Mouse (Mus musculus) forebrain, embryonic 15.5 days (tissue): ENCODE measurements around the gene Leng9. TPM values are rescaled to one million over a fixed set of nuclear protein-coding genes. Genes with fewer than 3 reads are reported as not detected.

Experiments used
- ATAC-seq: fragments of 200-750 bp; cut with Nextera tagmentation; replicated peaks from 2 replicates; pipeline ENCODE4 v1.8.0; 2017; ENCODE audit warnings: mild to moderate bottlenecking, moderate TSS enrichment, moderate library complexity
- H3K27ac ChIP-seq: fragments of 300-500 bp; sonication (generic); replicated peaks from 2 replicates; pipeline ENCODE4 v1.5.1; 2015; ENCODE audit warnings: mild to moderate bottlenecking, inconsistent platforms
- H3K27me3 ChIP-seq: fragments of 300-500 bp; sonication (generic); 2 replicates; pipeline ENCODE4 v1.6.1; 2015; ENCODE audit warnings: inconsistent platforms
- H3K36me3 ChIP-seq: fragments of 300-500 bp; sonication (generic); 2 replicates; pipeline ENCODE4 v1.6.1; 2015; ENCODE audit warnings: mild to moderate bottlenecking, inconsistent platforms
- H3K4me1 ChIP-seq: fragments of 300-500 bp; sonication (generic); 2 replicates; pipeline ENCODE4 v1.6.1; 2015; ENCODE audit warnings: inconsistent platforms
- H3K4me2 ChIP-seq: fragments of 300-500 bp; sonication (generic); replicated peaks from 2 replicates; pipeline ENCODE4 v1.6.1; 2015; ENCODE audit warnings: mild to moderate bottlenecking, inconsistent platforms
- H3K4me3 ChIP-seq: fragments of 300-500 bp; sonication (generic); 2 replicates; pipeline ENCODE4 v1.5.1; 2015; ENCODE audit warnings: mild to moderate bottlenecking, inconsistent platforms
- H3K9ac ChIP-seq: fragments of 300-500 bp; sonication (generic); replicated peaks from 2 replicates; pipeline ENCODE4 v1.6.1; 2015; ENCODE audit warnings: mild to moderate bottlenecking, inconsistent platforms
- H3K9me3 ChIP-seq: fragments of 300-500 bp; sonication (generic); 2 replicates; pipeline ENCODE4 v1.6.1; 2016; ENCODE audit warnings: inconsistent platforms
- WGBS: fragments of 180-500 bp; shearing (Covaris S2); methylation state at CpG from one replicate; pipeline ENCODE4 v1.1.7; 2015; ENCODE audit warnings: mixed read lengths; 5-methylcytosine and 5-hydroxymethylcytosine counted together
- polyA plus RNA-seq: library from polyadenylated mRNA; unstranded; fragments of >200 nt; fragmentation: Nextera tagmentation; extraction: Ambion mirVana; gene quantifications from 2 replicates; pipeline ENCODE4 v1.2.1, GENCODE M21; 2015

The Leng9 gene
- polyA plus RNA-seq, 1 experiment from 2014 or later: 4.8 TPM

DNA sequence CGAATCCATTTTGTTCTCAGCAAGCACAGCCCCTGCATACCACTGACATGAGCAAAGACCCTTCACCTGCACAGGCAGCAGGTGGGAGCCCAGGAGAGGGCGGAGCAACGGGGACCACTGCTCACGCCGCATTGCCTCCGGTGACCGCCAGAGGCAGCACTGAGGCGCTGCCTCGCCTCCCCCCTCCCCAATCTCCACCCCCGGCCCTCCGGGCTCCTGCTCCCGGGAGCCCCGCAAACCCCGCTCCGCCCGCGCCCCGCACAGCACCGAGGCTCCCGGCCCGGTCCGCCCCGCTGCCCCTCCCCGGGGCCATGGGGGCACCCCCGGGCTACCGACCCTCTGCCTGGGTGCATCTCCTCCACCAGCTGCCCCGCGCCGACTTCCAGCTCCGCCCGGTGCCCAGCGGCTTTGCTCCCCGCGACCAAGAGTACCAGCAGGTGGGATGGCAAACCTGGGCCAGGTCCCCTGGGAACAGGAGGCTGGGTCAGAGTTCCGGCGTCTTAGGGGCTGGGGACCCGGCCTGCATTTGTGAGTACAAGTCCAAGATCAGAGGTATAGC, 30.8 kb downstream of the Leng9 start, which contains the start of gene Ttyh1:
Gene Ttyh1 (plus strand): TSS at position 65 of the 559 bp plus-strand sequence.
- H3K9me3 ChIP-seq: no peaks in the 10 kb centered on the region
- ATAC-seq: peak; percentile 11; the same call in 1 of the 2 replicates
- H3K27me3 ChIP-seq: no peaks in the 10 kb centered on the region
- peak within 1 kb of the TSS; percentile 91 for H3K27ac ChIP-seq
- under 1% methylated on average over 36 of the region's 37 CpGs for WGBS
- peak within 1 kb of the TSS; percentile 59 for H3K4me2 ChIP-seq
- peak within 1 kb of the TSS; percentile 76 for H3K4me3 ChIP-seq
- peaks cover 52% of the 10 kb centered on the region for H3K4me1 ChIP-seq
- H3K9ac ChIP-seq: peak within 1 kb of the TSS; percentile 90
- H3K36me3 ChIP-seq: no peaks in the 10 kb centered on the region

GRCm38 (mm10) chr7:4117050-4117814, 32.9 kb downstream of the Leng9 start:
- Histone ChIP-seq H3K27me3 (no peaks in the 10 kb centered on the region), H3K27ac (no peak overlapping the region), H3K36me3 (no peaks in the 10 kb centered on the region), H3K4me1 (peaks cover 33% of the 10 kb centered on the region), H3K9me3 (no peaks in the 10 kb centered on the region), H3K4me3 (no peak overlapping the region), H3K4me2 (no peak overlapping the region), H3K9ac (no peak overlapping the region)
- no peak for ATAC-seq
- WGBS: 66% methylated on average over 8 of the region's 8 CpGs

- 28% methylated on average over 3 of the region's 3 CpGs for WGBS
- Histone ChIP-seq H3K27me3 (no peaks in the 10 kb centered on the region), H3K9me3 (no peaks in the 10 kb centered on the region), H3K9ac (no peak overlapping the region), H3K36me3 (no peaks in the 10 kb centered on the region), H3K4me2 (no peak overlapping the region), H3K27ac (0 out of 2 replicates have a peak overlapping the region, but pooled peaks have one; percentile 15), H3K4me1 (peaks cover 3% of the 10 kb centered on the region; the same call in 1 of the 2 replicates), H3K4me3 (no peak overlapping the region)
- ATAC-seq: no peak; the same call in 1 of the 2 replicates
Measured at GRCm38 (mm10) chr7:4111766-4112165, 38.4 kb downstream of the Leng9 start.

GRCm38 (mm10) chr7:4103411-4103810, 46.8 kb downstream of the Leng9 start:
- H3K36me3 ChIP-seq: no peaks in the 10 kb centered on the region
- no peak overlapping the region for H3K27ac ChIP-seq
- no peak; the same call in 1 of the 2 replicates for ATAC-seq
- H3K27me3 ChIP-seq: no peaks in the 10 kb centered on the region
- H3K4me1 ChIP-seq: no peaks in the 10 kb centered on the region
- 13% methylated on average over 4 of the region's 4 CpGs for WGBS
- no peak overlapping the region for H3K4me2 ChIP-seq
- no peak overlapping the region for H3K9ac ChIP-seq
- H3K9me3 ChIP-seq: no peaks in the 10 kb centered on the region
- H3K4me3 ChIP-seq: no peak overlapping the region

DNA sequence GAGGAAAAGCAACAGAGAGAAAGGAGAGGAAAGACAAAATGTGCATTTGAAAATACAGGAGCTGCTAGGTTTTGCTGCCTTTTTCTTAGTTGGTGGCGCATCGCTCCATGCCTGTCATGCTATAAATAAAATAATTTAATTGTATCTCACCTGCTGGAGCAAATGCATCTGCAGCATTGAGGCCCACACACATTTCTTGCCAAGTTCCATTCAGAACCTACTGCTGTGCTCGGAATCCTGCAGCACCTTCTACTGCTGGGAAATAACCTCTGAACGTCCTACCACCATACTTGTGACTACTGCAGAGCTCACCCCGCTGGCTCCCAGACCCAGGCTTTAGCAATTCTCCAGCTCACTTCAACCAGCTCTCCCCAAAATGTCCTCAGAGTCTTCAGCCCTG, 49.0 kb downstream of the Leng9 start:
- no peak overlapping the region for H3K27ac ChIP-seq
- no peaks in the 10 kb centered on the region for H3K27me3 ChIP-seq
- H3K4me3 ChIP-seq: no peak overlapping the region
- no peak overlapping the region for H3K4me2 ChIP-seq
- no peaks in the 10 kb centered on the region for H3K36me3 ChIP-seq
- ATAC-seq: no peak
- WGBS: 91% methylated on average over 5 of the region's 5 CpGs
- no peak overlapping the region for H3K9ac ChIP-seq
- no peaks in the 10 kb centered on the region for H3K9me3 ChIP-seq
- no peaks in the 10 kb centered on the region for H3K4me1 ChIP-seq

DNA sequence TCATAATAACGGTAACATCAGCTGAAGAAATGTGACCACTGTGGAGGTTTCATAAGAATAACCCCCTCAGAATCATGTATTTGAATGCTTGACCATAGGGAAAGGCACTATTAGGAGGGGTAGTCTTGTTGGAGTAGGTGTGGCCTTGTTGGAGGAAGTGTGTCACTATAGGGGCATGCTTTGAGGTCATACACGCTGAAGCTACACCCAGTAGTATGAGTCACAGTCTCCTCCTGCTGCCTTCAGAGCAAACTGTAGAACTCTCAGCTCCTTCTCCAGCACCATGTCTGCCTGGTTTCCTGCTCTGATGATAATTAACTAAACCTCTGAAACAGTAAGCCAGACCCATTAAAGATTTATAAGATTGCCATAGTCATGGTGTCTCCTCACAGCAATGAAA, 51.3 kb downstream of the Leng9 start:
- WGBS: 80% methylated on average over 2 of the region's 2 CpGs

DNA sequence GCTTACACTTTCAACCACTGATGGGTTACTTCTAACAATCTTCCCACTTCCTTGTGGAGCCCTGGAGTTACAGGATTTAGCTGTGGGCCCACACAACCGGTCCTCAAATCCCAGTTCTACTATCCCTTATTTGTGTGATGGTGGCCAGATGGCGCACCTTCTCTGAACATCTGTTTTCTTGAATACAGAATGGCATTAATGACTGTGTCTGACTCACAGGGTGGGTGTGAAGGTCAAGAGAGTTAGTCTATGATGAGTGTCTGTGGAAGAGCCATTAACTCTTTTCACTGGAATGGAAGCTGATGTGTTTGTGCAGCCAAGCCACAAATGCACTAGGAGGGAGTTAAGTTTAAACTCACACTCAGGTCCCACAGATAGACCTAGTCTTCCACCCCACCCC, 51.9 kb downstream of the Leng9 start:
- H3K36me3 ChIP-seq: no peaks in the 10 kb centered on the region
- H3K9ac ChIP-seq: no peak overlapping the region
- H3K4me2 ChIP-seq: no peak overlapping the region
- no peaks in the 10 kb centered on the region for H3K9me3 ChIP-seq
- H3K27ac ChIP-seq: no peak overlapping the region
- ATAC-seq: no peak
- H3K4me3 ChIP-seq: no peak overlapping the region
- no peaks in the 10 kb centered on the region for H3K4me1 ChIP-seq
- no peaks in the 10 kb centered on the region for H3K27me3 ChIP-seq
- 87% methylated on average over 2 of the region's 2 CpGs for WGBS

More for the DNA sequence above, 51.3 kb downstream of the Leng9 start:
- Histone ChIP-seq H3K9me3 (no peaks in the 10 kb centered on the region), H3K9ac (no peak overlapping the region), H3K4me1 (no peaks in the 10 kb centered on the region), H3K27me3 (no peaks in the 10 kb centered on the region), H3K4me3 (no peak overlapping the region), H3K4me2 (no peak overlapping the region), H3K27ac (no peak overlapping the region), H3K36me3 (no peaks in the 10 kb centered on the region)
- ATAC-seq: no peak

Other genes starting within 250 kb of the Leng9 start
- gene Lilra6, start 234.9 kb downstream of the Leng9 start, polyA plus RNA-seq: not detected in 2 replicates
- gene Lair1, start 87.2 kb downstream of the Leng9 start, polyA plus RNA-seq: 1.7 and 2.3 TPM in 2 replicates
- gene Ttyh1, start 31.0 kb downstream of the Leng9 start, polyA plus RNA-seq: 105 and 106 TPM in 2 replicates
- gene Leng8, start 13.3 kb downstream of the Leng9 start, polyA plus RNA-seq: 78.8 and 85.9 TPM in 2 replicates
- 4.1 and 6.0 TPM in 2 replicates for gene Cdc42ep5, start 14.5 kb upstream of the Leng9 start, polyA plus RNA-seq
- 0.11 TPM in 1 of 2 replicates, not detected in the other for gene Lilra5, start 87.4 kb upstream of the Leng9 start, polyA plus RNA-seq
- gene Ncr1, start 187.3 kb upstream of the Leng9 start, polyA plus RNA-seq: not detected in 2 replicates
- 0.06 TPM in 1 of 2 replicates, not detected in the other for gene Gp6, start 247.4 kb upstream of the Leng9 start, polyA plus RNA-seq